Mouse (Mus musculus) kidney, adult 11 months (tissue): ENCODE measurements around the gene Cacnb3.
A peak's percentile ranks its signal among the peaks of the same experiment; 100 is the strongest.
"Not testable (repeated sequence)": the region's sequence is repeated elsewhere in the genome, so short reads cannot be mapped to it uniquely, and the experiment has no call there.

Source experiments
- DNase-seq: peaks from one replicate; pipeline ENCODE4 v3.0.0; 2022

Gene Cacnb3

DNA sequence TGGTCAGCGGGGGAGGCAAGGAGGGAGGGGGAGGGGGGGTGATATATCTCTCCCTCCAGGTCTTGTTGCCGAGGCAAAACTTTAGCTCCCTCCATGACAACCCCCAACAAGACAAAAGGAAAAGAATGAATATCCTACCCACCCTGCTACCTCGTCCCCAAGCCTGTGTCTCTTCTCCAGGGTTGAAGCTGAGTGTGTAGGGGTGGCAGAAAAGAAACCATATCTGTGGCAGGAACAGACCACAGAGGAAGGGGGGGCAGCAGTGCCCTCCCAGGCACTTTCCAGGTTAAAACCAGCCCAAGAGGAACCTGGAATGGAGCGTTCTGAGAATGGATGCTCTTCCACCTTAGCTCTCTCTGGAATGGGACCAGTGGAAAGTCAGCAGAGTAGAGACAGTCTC is at the start of gene Cacnb3:
TSS of gene Cacnb3 (plus strand) at position 301 of the 400 bp plus-strand sequence.
- no peak for DNase-seq

DNA sequence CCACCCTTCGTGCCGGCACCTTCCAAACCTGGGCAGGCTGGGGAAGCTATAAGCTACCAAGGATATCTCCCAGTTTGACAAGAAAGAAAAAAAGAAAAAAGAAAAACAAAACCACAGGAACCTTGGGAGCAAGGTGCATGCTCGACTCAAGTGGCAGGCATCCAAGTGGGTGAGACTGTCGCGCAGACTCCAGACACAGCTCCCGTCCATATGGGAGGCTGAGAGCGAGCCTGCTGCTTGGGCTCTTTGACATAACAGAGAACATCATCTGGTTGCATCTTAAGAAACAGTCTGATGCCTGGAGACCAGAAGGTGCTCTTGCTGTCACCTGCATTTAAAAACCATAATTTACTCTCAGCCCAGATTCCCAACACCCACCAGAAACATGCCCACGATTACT is 48.2 kb upstream of the Cacnb3 start:
- DNase-seq: peak; percentile 61

DNA sequence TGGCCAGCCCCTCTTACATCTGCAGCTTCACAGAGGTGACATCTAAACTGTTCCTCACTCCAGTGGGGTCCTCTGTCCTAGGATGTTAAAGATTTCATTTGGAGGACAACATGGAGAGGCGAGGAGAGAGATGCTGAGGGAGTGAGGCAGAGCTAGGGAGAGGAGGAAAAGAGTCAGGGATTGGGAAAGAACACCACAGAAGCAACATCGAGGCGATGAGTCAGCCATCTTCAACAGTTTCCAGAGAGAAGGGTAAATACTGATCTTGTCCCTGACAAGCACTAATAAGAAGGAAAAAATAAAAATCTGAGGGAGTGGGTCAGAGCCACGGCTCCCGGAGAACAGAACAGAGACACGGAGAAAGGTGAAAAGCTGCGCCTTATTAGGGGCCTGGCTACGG is 47.6 kb upstream of the Cacnb3 start:
- DNase-seq: no peak

DNA sequence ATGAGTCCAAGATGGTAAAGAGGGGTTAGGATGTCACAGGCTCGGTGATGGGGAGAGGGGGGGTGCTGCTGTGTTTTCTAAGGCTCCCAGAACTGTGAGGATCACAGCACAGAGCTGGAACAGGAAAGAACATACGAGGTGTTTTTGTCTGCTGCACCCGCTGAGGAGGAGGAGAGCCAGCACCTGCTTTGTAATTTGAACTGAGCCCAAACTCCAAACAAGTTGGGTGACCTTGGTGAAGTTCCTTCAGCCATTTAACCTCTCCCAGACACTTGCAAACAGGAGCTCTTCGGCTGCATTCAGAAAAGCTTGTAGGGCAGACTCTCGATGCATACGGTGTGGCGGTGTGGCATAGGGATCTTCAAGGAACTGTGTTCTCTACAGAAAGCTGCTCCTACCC is 45.2 kb upstream of the Cacnb3 start:
- peak; percentile 64 for DNase-seq

DNA sequence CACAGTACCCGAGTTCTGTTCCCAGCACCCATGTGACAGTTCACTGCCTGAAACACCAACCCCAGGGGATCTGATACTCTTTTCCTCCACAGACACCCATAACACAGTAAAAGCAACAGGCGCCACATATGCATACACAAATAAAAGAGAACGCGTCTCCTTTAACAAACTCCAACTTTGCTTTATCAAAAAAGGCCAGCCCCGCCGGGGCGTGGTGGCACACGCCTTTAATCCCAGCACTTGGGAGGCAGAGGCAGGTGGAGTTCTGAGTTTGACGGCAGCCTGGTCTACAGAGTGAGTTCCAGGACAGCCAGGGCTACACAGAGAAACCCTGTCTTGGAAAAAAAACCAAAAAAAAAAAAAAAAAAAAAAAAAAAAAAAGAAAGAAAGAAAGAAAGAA is 44.5 kb upstream of the Cacnb3 start:
- not testable (repeated sequence) for DNase-seq

DNA sequence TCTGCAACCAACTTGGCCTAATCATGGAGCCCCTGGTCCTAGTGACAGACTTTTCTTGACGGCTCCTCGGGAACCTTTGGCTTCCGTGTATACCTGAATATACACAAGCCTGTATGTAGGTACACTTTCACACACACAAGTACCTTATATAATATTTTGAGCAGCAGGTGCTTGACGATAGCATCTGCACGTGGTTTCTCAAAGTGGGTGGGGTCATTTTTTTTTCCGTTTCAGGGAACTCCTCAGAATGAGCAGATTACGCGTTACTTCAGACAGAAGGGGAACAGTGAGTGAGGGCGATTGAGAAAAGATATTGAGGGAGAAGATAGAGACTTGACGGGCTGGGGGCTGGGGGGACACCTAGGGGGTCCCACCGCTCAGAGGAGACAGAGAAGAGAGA is 42.9 kb upstream of the Cacnb3 start:
- no peak for DNase-seq

DNA sequence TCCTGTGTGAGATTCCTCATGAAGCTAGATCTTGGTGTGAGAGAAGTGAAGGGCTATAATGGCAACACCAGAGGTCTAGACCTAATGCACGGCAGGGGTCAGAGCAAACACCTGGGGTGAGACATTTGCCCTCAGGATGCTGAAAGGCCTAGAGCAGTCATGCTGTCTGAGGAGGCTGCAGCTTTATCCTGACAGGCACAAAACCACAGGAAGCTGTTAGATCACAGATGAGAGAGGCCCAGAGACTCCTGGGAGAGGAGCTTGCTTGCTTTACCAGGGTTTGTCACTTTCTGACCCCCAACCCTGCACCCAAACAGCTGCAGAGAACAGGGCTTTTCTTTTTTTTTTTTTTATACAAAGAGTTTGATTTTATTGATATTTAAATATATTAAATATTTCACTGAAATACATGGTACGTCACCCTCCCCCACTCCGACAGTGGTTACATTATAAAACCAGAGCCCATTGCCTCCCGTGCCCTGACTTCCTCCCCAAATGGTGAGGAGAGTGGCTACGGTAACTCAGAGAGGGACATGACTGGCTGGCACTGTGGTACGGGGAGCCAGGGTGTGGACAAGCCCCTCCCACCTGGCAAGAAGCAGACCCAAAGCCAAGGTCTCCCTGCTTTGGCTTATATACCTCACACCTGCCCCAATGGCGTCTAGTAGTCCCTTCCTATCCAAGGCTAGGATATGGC is 40.9 kb upstream of the Cacnb3 start:
- no peak for DNase-seq

DNA sequence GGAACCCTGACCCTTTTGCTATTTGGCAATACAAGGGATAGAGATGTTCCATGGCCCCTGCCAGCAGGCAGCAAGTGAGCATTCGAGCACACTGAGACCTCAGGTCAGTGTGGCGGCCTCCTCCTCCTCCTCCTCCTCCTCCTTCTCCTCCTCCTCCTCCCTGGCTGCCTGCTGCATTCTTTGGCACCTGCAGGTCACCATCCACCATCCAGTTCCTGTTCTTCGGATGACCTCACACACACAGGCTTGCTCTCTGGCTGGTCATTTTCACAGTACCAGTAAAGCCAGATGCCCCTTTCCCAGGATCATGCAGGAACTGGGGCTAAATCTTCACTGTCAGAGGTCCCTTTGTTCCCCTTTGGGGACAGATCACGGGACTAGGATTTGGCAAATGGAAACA is 39.2 kb upstream of the Cacnb3 start:
- DNase-seq: no peak

DNA sequence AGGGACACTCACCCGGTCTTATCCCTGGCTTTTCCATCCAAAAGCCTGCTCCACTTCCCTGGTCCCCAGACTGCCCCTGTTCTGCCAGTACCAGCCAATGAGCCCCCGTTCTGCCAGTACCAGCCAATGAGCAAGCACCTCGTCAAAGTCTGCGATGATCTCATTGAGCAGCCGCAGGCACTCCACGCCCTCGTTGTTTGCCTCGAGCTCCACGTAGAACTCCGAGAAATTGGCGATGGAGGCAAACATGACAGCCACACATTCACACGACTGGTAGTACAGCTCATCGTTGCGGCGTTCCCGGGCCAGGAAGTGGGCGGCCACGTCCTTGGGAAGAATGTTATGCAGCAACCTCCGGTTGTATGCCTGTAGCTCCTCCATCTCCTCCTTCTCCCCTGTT is 36.4 kb upstream of the Cacnb3 start:
- DNase-seq: no peak

DNA sequence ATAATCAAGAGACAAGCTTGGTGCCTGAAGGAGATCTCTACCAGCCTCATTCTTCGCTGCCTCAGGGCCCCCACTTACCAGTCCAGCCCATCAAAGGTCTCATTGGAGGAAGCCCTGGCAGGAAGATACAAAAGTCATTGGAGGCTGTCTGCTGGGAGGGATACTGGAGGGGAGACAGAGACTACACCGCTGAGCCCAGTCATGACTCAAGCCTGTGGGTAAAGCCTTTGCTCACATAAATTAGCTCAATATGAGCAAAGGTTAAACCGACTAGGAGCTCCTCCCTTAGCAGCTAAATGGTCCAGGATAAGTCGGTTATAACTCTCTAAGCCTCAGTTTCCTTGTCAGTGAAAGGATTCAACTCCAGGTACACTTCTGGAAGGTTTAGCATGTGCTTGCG is 35.6 kb upstream of the Cacnb3 start:
- no peak for DNase-seq

DNA sequence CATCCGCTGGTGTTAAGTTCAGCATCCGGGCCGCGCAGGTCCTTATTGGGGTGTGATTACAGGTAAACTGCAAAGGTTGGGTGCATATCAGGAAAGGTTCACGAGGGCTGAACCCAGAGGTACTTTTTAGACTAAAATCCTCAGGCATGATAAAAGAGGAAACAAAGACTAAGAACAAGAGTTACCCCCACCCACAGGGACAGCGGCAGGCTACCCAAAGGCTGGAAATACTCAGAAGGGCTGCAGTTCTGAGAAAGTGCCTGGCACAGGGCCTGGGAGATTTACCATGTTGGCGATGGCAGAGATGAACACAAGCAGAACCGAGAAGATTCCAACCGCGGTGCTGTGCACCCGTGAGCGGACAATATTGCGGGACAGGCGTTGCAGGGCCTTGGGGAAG is 34.0 kb upstream of the Cacnb3 start:
- DNase-seq: no peak

DNA sequence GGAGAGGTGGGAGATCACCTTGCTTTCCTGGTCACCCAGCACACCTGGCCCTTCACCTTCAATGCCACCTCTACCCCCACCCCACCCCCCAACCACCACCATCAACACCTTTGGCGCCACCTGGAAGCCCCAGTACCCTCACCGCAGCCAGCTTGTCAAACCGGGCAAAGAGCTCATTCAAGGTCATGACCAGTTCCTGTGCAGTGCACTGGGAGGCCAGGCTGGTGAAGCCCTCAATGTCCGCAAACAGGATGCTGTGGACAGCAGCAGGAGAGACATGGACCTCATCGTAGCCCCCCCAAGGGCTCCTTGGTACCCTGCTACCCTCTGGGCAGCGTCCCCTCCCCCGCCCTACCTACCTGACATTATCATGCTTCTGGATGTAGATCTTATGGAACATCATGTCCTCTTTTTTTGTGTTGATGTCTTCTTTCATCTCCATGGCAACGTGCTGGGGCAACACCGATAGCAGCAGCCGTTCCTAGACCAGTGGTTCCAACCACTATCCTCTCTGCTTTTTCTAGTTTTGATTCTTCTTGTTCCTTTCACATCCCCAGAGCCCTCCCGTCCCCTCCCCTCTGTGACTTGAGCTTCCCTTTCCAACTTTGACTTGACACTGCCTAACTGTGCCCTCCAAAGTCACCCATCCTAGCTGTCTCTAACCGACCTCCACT is 30.5 kb upstream of the Cacnb3 start:
- no peak for DNase-seq

DNA sequence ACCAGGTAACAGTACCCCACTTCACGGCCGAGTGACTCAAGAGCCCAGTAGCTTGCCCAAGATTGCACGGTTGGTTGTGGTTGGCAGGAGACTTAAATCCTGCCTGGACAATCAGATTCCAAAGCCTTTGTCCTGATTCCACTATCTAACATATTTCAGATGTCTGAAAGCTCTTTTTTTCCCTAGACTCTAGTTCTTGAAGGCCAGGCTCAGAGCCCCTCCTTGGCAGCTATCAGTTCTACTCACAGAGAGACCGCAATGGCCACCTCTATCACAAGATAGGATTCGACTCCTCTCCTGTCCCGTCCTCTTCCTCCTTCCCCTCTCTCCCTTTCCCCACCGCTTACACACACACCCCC is 28.8 kb upstream of the Cacnb3 start:
- no peak for DNase-seq

DNA sequence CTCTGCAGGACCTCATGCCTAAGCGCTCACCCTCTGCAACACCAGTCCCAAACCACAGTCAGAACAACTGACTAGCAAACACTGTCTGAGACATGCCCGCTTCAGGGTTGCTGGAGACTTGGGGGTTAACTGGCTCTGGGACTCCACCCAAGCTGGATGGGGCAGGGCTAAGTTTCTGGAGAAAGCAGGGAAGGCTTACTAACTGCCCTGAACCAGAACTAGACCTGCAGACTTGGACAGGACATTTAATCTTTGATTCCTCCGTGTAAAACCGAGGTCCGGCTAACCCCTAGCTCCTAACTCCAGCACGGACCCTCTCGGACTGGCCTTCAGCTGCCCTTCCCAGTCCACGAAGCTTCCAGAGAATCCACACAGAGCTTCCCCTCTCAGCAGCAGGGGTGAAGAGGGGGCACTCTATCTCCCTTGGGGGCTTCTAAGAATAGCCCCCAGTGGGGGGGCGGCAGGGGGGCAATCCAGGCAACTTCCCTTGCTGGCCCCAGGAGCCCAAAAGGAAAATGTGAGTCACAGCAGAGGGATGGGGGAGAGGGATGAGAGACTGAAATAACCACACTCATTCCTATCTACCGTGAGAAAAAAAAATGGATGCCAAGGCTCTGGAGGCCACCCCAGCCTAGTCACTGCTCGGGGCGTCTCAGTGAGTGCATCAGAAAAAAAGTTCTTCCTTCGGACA is 28.3 kb upstream of the Cacnb3 start:
- DNase-seq: peak; percentile 53

DNA sequence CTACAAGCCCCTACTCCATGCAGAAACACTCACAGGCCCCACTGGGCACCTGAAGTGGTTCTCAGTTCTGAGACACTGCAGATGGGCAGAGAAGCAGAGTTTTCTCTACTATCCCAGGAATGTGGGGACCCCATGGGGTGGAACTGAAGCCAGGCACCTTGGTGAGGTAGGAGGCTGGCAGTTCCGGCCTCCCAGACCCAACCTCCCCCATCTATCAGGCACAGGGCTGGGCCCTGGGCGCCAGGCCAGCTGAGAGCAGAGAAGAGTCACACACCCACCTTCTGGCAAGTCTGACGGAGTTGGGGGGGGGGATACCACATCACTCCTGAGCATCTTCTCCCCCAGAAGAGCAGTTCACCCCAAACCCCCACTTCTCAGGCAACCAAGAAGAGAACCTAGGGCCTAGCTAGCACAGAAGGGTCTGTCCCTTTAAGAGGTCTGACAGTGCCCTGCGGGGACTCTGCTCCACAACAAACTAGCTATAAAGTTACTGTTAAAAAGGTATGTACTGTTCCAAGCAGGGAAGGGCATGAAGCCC is 27.6 kb upstream of the Cacnb3 start:
- peak; percentile 61 for DNase-seq

DNA sequence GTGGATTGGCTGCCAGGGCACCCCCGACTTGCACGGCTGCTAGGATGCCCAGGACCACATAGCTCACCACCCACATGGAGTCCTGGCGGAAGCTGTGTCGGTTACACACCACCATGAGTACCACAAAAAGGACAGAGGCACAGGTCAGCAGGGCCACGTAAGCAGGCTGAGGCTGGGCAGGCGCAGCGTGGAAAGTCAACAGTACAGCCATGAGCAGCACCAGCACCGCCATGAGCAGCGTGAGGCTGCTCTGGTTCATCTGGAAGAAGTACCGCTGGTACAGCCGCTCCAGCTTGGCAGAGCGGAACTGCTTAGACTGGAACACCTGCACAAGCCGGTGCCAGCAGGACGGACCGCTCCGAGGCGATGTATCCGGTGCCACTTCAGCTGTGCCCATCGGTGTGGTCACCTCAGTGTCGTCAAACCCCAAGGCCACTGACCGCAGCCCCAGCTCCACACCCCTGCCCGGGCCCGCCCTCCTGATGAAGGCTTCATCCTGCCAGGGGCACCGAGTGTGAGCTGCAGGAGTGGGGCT is 26.5 kb upstream of the Cacnb3 start:
- peak; percentile 48 for DNase-seq

DNA sequence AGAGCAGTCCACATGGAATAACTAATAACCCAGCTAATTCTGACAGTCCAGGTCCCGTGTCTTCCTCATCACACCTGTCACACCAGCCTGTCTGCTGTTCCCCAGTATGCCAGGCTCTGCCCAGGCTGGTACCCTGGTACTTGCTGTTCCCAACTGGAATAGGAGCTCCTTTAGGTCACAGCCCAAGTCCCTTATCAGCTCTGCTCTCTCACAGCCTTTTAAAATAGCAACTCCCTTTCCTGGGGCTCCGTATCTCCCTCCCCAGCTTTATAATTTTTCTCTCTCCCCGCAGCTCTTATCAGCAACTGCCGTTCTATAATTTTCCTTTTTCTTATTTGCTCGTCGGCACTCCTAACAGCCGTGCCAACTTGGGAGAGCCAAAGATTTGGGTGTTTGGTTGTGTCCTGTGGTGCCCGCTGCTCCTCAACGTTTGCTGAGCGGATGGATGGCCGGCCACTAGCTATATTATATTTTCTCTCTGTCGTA is 24.5 kb upstream of the Cacnb3 start:
- no peak for DNase-seq

DNA sequence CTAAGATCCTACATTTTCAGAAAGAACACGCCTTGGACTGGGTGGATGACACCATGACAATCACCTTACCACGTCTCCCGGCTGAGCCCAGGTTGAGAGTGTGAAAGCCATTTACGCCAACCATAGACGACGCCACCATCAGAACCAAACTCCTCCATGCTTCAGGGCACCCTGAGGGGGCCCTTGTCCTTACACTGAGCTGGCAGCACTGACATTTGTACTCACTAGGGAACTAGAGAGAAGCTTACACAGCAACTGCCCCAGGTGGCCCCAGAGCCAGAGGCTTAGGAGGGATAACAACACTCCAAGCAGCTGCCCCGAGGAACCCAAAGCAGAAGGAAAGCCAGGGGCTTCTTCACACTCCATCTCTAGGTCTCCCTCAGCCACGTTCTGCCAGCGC is 23.9 kb upstream of the Cacnb3 start:
- DNase-seq: no peak

DNA sequence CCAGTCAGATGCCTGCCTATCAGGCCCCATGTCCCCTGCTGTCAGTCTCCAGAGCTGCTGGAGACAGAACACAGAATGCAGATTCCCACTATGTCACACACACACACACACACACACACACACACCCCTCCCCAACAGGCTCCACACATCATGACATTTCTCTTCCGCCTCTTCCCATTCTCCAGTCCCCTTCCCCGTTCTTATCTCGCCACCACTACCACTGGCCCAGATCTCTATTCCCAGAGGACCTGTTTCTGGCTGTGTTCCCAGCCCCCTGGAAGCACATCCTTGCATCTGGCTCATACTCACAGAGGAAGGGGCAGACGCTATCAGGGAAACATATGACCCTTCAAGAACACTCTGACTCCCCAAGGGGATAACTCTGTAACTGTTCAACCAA is 23.1 kb upstream of the Cacnb3 start:
- peak; percentile 70 for DNase-seq

DNA sequence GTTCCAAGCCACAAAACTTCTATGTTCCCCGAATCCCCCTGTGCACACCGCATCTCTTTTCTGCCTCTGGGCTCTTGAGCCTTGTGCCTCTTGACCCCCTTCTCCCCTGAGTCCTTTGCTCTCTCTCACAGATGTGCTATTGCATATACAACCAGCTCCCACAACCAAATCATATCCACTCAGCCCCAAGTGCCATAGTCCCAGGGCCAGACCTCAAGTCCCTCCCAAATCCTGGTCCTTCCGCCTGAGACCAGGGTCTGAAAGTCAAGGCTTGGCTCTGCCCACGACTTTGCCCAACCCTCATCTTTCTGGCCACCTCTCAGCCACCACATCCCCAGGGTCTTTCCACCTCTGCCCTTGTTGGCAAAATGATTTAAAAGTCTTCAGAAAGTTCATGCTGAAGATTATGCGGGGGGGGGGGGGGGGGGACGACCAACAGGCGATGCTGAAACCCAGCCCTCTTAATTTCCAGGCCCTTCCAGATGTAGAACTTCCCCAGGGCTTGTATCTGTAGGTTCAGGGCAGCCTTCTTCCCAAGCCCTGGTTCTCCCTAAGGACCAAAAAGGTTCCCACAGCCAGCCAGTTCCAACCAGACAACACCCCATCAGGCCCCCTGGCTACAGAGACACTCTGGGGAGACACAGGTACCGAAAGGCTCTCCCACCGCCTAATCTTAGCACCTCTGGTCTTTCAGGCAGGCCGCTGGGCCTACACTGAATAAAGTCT is 22.4 kb upstream of the Cacnb3 start:
- DNase-seq: peak; percentile 42

DNA sequence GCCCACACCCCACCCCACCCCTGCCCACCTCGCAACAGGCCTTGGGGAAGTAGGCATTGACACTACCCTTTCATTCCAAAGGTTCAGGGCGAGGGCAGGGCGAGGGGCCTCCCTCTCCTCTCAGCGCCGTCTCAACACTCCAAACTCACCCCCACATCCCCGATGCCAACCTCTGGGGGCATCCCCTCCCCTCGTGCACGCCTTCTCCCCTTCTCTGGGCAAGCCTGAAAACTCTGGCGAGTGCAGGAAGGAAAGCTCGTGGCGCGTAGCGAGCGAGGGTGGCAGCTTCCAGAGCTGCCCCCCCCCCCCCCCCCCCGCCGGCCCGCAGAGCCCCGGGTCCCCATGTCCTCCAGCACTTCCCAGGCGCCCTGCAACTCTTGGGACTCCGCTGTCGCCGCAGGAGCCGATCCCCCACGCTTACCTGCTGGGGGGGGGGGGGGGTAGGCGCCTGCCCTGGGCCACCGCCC is 21.8 kb upstream of the Cacnb3 start:
- peak; percentile 43 for DNase-seq

DNA sequence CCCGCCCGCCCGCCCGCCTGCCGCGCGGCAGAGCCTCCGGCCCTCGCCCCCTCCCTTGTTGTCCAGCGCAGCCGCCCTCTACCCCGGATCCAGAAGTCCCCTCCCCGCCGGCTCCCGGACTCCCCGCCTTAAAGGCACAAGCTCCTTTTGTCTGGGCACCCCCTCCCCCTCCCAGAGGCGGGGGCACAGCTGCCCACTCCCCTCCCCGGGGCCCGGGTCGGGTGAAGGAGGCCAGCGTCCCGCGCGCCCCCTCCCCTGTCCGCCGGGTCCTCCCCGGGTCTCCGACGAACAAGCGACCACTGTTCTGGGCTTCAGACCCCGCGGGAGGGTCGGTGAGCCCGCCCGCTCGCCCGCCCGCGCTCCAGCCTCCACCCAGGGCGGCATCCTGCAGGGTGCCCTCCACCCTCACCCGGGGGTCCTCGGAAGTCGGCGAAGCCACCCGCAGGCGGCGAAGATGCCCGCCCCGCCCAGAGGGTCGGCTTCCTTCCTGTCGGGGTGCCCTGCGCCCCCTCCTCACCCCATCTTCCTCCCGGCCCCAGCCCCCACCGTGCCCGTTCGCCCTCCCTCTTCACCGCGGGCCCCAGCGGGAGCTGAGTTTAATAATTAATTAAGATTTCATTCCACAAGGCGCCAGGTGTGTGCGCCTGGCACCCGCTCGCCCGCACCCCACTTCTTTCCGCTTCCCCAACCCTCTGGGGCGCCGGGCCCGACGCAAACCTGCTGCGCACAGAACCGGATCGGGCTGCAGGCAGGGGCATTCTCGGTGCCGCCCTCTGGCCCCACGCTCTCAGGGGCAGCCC is 21.1 kb upstream of the Cacnb3 start, which contains the start of gene Adcy6:
TSS of gene Adcy6 (minus strand) at position 746 of the 800 bp plus-strand sequence.
- DNase-seq: peak; percentile 92
